31 mouse cellular contexts compared by ENCODE assay signal in genomic region chr1:177565678-177566077, GRCm38 (mm10).
"Had no signal": no experiment of that assay in that cellular context is flagged by ENCODE, and none has a peak within 500 bp of the region (broad histone marks: within the 10 kb centered on the region; RNA-seq: fewer than 3 reads in every experiment).

No protein-coding gene starts in this region.

- H3K9me3 ChIP-seq: limb, embryonic 10.5 days; limb, embryonic 12.5 days; limb, embryonic 13.5 days; limb, embryonic 15.5 days; liver, embryonic 12.5 days; liver, embryonic 13.5 days; liver, embryonic 15.5 days; lung, embryonic 15.5 days; megakaryocyte, embryonic 14.5 days; midbrain, embryonic 10.5 days; midbrain, embryonic 12.5 days; midbrain, embryonic 13.5 days; midbrain, embryonic 15.5 days; neural tube, embryonic 12.5 days; neural tube, embryonic 13.5 days had no signal

- H3K4me3 ChIP-seq: limb, embryonic 10.5 days; limb, embryonic 12.5 days; limb, embryonic 13.5 days; limb, embryonic 15.5 days; liver, embryonic 12.5 days; liver, embryonic 13.5 days; liver, embryonic 15.5 days; lung, embryonic 15.5 days; megakaryocyte, embryonic 14.5 days; midbrain, embryonic 10.5 days; midbrain, embryonic 12.5 days; midbrain, embryonic 13.5 days; midbrain, embryonic 15.5 days; neural tube, embryonic 12.5 days; neural tube, embryonic 13.5 days had no signal

- DNase-seq: left cerebral cortex, postnatal 4 days; liver; liver, embryonic 13.5 days; liver, postnatal 0 days; lung, adult 18-20 months; lung, adult 2 months; lung, embryonic 14.5 days; lung, postnatal 10 days; lung, postnatal 14 days; lung, postnatal 36 days; lung, postnatal 4 days had no signal

- H3K9ac ChIP-seq: limb, embryonic 12.5 days; limb, embryonic 13.5 days; limb, embryonic 15.5 days; liver, embryonic 12.5 days; liver, embryonic 13.5 days; liver, embryonic 14.5 days; liver, embryonic 15.5 days; liver, postnatal 0 days; lung, embryonic 14.5 days; lung, embryonic 15.5 days; midbrain, embryonic 12.5 days; midbrain, embryonic 13.5 days; midbrain, embryonic 15.5 days; neural tube, embryonic 12.5 days; neural tube, embryonic 13.5 days had no signal

- H3K27ac ChIP-seq: limb, embryonic 10.5 days; limb, embryonic 12.5 days; limb, embryonic 13.5 days; limb, embryonic 15.5 days; liver, embryonic 12.5 days; liver, embryonic 13.5 days; liver, embryonic 14.5 days; liver, embryonic 15.5 days; lung, embryonic 15.5 days; macrophage; midbrain, embryonic 10.5 days; midbrain, embryonic 12.5 days; midbrain, embryonic 13.5 days; midbrain, embryonic 15.5 days; neural tube, embryonic 12.5 days; neural tube, embryonic 13.5 days had no signal

- H3K27me3 ChIP-seq: limb, embryonic 12.5 days; limb, embryonic 13.5 days; limb, embryonic 15.5 days; liver, embryonic 12.5 days; liver, embryonic 13.5 days; liver, embryonic 15.5 days; lung, embryonic 15.5 days; midbrain, embryonic 13.5 days; midbrain, embryonic 15.5 days; neural tube, embryonic 12.5 days; neural tube, embryonic 13.5 days had no signal

- H3K4me1 ChIP-seq: limb, embryonic 12.5 days; limb, embryonic 15.5 days; liver, embryonic 12.5 days; liver, embryonic 13.5 days; liver, embryonic 15.5 days; lung, embryonic 15.5 days; megakaryocyte, embryonic 14.5 days had no signal

- ATAC-seq: liver, embryonic 12.5 days; liver, postnatal 0 days; lung, postnatal 0 days; midbrain, embryonic 13.5 days; midbrain, embryonic 15.5 days; midbrain, embryonic 16.5 days had no signal

- H3K4me2 ChIP-seq: limb, embryonic 12.5 days; limb, embryonic 13.5 days; limb, embryonic 15.5 days; liver, embryonic 11.5 days; liver, embryonic 12.5 days; liver, embryonic 13.5 days; liver, embryonic 15.5 days; lung, embryonic 14.5 days; lung, embryonic 15.5 days; midbrain, embryonic 11.5 days; midbrain, embryonic 12.5 days; midbrain, embryonic 13.5 days; midbrain, embryonic 15.5 days; neural tube, embryonic 12.5 days; neural tube, embryonic 13.5 days had no signal

- H3K36me3 ChIP-seq: limb, embryonic 10.5 days; limb, embryonic 12.5 days; limb, embryonic 13.5 days; limb, embryonic 15.5 days; liver, embryonic 12.5 days; liver, embryonic 13.5 days; liver, embryonic 15.5 days; lung, embryonic 15.5 days; midbrain, embryonic 10.5 days; midbrain, embryonic 12.5 days; midbrain, embryonic 13.5 days; midbrain, embryonic 15.5 days; neural tube, embryonic 12.5 days; neural tube, embryonic 13.5 days had no signal
